Mouse (Mus musculus): ENCODE results near the gene Kcnq1. TPM values are rescaled to one million over a fixed set of nuclear protein-coding genes. Genes with fewer than 3 reads are reported as not detected.

Kcnq1 gene
- total RNA-seq, 2 experiments from 2014 or later: not detected

DNA sequence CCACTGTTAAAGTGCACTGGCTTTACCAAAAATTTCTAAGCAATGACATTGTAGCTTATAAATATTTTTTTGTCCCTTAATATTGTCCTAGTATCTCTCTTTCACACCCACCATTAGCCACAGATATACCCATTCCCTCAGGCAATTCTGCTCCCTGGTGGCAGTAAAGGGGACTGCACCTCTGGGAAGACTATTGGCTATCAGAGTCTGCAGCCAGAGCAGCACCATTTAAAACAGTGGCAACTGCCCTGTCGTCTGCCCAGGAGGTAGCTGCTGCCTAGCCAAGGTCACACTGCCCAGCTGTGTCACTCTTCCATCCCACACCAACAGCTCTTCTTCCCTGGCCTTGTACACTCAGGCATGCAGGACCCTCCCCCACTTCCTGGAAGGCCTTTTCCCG lies 19.8 kb upstream of the Kcnq1 start:
- ATAC-seq (replicated peaks; ENCODE audit: low FRiP score, poor library complexity, severe bottlenecking): peak; percentile 69

DNA sequence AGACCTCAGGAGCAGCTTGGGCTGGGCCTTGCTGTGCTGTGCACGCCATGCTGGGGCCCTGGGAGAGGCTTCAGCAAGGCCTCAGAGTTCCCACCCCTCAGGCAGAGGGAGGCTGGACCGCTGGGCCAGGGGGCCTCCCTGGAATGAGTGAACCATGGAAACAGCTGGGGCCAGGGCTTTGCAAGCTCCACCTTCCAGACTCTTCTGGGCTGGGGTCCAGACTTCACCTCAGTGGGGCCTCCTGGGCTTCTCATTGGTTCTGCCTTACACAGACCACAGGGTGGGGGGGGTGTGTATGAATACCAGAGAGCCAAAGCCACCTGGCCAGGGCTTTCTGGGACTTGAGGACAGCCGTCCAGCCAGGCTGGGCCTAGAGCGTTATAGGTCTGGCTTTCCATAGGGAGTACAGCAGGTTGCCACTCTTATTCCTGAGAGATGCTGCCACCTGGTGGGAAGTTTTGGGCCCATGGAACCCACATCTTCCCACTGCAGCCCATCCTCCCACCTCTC lies 19.0 kb upstream of the Kcnq1 start:
- ATAC-seq (replicated peaks; ENCODE audit: low FRiP score, poor library complexity, severe bottlenecking): no peak

GRCm38 (mm10) chr7:143093847-143094246 lies 12.3 kb upstream of the Kcnq1 start:
- no peak for ATAC-seq (replicated peaks; ENCODE audit: low FRiP score, poor library complexity, severe bottlenecking)

DNA sequence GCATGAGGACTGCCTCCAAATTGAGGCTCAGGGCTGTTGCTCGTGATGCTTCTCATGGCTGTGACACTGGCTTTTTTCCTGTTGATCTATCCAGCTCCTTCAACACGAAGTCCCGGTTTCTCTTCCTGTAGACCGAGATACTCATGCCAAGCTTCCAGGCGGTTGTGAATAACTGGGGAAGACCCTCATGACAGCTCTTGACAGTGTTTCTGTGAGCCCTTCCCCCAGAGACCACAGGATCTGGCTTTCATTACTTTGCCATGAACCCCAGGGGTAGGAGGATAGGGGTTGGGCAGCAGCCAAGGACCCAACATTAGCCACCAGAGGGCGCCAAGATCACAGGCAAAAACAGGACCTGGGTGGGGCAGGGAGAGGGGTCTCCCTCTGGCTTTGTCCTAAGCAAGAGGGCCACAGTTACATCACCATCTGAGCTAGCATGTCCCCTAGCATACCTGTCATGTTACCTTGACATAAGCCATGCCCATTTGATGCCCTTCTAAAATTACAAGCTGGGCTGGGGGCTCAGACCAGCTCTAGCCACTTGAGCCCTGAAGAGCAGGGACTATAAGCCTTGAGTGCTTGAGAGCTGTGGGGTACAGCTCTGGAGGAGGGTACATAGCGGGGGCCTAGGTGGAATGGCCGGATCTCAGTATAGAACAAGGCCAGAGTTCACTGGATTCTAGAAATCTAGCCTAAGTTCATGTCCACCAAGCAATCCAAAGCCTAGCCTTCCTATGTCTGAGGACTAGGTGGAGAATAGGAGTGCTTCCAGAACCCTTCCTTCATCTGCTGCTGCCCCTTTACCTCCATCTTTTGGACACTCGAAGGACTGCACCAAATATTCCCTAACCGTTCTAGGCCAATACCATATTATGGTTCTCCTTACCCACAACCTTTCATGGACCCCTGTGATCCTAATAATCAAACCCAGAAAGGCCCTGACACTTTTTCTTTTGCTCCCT lies 11.3 kb upstream of the Kcnq1 start, which contains the start of gene Trpm5:
Gene Trpm5, minus strand, starts transcription at position 51 of the 962 bp plus-strand sequence.
- ATAC-seq (replicated peaks; ENCODE audit: low FRiP score, poor library complexity, severe bottlenecking): no peak

- ATAC-seq (replicated peaks; ENCODE audit: low FRiP score, poor library complexity, severe bottlenecking): no peak
These were observed 10.6 kb upstream of the Kcnq1 start for GRCm38 (mm10) chr7:143095554-143095907.

GRCm38 (mm10) chr7:143100759-143101158 lies 5.4 kb upstream of the Kcnq1 start:
- no peak for ATAC-seq (replicated peaks; ENCODE audit: low FRiP score, poor library complexity, severe bottlenecking)

GRCm38 (mm10) chr7:143105258-143105897 lies 784 bp upstream of the Kcnq1 start:
- ATAC-seq (replicated peaks; ENCODE audit: low FRiP score, poor library complexity, severe bottlenecking): no peak

GRCm38 (mm10) chr7:143106672-143107465 lies 707 bp downstream of the Kcnq1 start:
- ATAC-seq (replicated peaks; ENCODE audit: low FRiP score, poor library complexity, severe bottlenecking): no peak

- no peak for ATAC-seq (replicated peaks; ENCODE audit: low FRiP score, poor library complexity, severe bottlenecking)
These were observed 2.0 kb downstream of the Kcnq1 start for GRCm38 (mm10) chr7:143108200-143108599.

- ATAC-seq (replicated peaks; ENCODE audit: low FRiP score, poor library complexity, severe bottlenecking): no peak
These were observed 3.0 kb downstream of the Kcnq1 start for GRCm38 (mm10) chr7:143108996-143109660.

- no peak for ATAC-seq (replicated peaks; ENCODE audit: low FRiP score, poor library complexity, severe bottlenecking)
These were observed 3.5 kb downstream of the Kcnq1 start for GRCm38 (mm10) chr7:143109696-143110095.

GRCm38 (mm10) chr7:143110803-143111202 lies 4.6 kb downstream of the Kcnq1 start:
- ATAC-seq (replicated peaks; ENCODE audit: low FRiP score, poor library complexity, severe bottlenecking): no peak

- no peak for ATAC-seq (replicated peaks; ENCODE audit: low FRiP score, poor library complexity, severe bottlenecking)
These were observed 5.6 kb downstream of the Kcnq1 start for GRCm38 (mm10) chr7:143111719-143112118.

GRCm38 (mm10) chr7:143112395-143112794 lies 6.2 kb downstream of the Kcnq1 start:
- no peak for ATAC-seq (replicated peaks; ENCODE audit: low FRiP score, poor library complexity, severe bottlenecking)

- ATAC-seq (replicated peaks; ENCODE audit: low FRiP score, poor library complexity, severe bottlenecking): no peak
These were observed 8.6 kb downstream of the Kcnq1 start for GRCm38 (mm10) chr7:143114773-143115172.

DNA sequence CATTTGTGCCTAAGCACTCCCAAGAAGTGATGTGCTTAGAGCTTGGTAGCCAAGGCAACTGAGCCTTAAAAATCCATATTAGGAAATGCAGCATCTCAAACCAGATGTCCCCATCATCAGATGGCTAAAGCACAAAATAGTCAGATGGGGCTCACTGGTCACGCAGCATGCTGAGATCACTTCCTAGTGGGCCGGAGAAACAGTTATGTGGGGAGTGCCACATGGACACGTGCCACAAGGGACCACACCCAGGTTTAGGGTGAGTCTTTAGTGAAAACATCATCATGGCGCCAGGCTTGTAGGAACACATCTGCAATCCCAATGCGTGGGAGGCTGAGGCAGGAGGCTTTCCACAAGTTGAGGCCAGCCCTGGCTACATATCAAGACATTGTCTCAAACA lies 10.4 kb downstream of the Kcnq1 start:
- no peak for ATAC-seq (replicated peaks; ENCODE audit: low FRiP score, poor library complexity, severe bottlenecking)

GRCm38 (mm10) chr7:143119407-143119806 lies 13.2 kb downstream of the Kcnq1 start:
- no peak for ATAC-seq (replicated peaks; ENCODE audit: low FRiP score, poor library complexity, severe bottlenecking)

DNA sequence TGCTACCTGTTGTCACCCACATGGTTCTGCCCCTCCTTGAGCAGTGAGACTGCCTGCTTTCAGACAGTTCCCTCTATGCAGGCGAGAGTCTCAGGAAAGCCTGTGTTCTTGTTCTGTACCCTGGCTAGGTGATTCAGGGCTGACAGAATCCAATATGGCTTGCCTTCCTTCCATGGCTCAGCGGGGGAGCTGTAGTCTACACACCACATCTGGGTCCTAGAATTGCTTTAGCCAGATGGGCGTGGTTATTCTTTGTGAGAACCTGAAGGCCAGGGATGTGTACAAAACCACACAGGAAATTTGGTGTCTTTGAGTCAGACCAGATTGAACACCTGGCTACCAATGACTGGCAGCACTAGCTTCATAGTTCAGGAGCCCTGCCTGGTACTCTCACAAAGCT lies 13.7 kb downstream of the Kcnq1 start:
- ATAC-seq (replicated peaks; ENCODE audit: low FRiP score, poor library complexity, severe bottlenecking): no peak

DNA sequence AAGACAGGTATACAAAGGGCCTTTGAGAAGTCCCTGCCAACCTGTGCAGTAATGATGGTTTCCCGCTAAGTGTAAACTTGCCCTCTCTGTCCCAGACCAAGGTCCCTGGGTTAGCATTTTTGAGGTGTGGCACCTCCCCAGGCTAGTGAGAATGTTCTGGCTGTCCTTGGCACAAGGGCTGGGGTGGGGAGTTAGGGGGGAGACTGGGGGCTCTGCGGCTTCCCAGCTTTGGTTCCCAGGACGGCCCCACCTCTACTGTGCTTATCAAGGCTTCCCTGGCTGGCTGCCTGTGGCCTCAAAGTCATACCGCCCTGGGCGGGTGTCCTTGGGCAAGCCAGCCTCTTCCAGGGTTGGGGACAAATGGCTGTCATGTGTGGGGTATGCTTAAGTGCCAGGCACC lies 16.0 kb downstream of the Kcnq1 start:
- no peak for ATAC-seq (replicated peaks; ENCODE audit: low FRiP score, poor library complexity, severe bottlenecking)

Measured in erythroid progenitor cell, adult 5-6 weeks (primary cell).